Mouse (Mus musculus) kidney, embryonic 15.5 days (tissue): ENCODE results near the gene Cldn13. TPM values are rescaled to one million over a fixed set of nuclear protein-coding genes. Genes with fewer than 3 reads are reported as not detected.
"Not testable (repeated sequence)": the region's sequence is repeated elsewhere in the genome, so short reads cannot be mapped to it uniquely, and the experiment has no call there.

Experiments used
- ATAC-seq: fragments of 200-750 bp; cut with Nextera tagmentation; replicated peaks from 2 replicates; pipeline ENCODE4 v1.8.0; 2017; ENCODE audit warnings: moderate TSS enrichment; ENCODE audit not compliant: low FRiP score
- H3K27ac ChIP-seq: fragments of 300-500 bp; sonication (generic); 2 replicates; pipeline ENCODE4 v1.5.1; 2015; ENCODE audit warnings: mild to moderate bottlenecking, inconsistent platforms
- H3K27me3 ChIP-seq: fragments of 300-500 bp; sonication (generic); 2 replicates; pipeline ENCODE4 v1.6.1; 2015; ENCODE audit warnings: inconsistent platforms
- H3K36me3 ChIP-seq: fragments of 300-500 bp; sonication (generic); 2 replicates; pipeline ENCODE4 v1.6.1; 2015; ENCODE audit warnings: inconsistent platforms
- H3K4me1 ChIP-seq: fragments of 300-500 bp; sonication (generic); 2 replicates; pipeline ENCODE4 v1.6.1; 2015; ENCODE audit warnings: inconsistent platforms
- H3K4me2 ChIP-seq: fragments of 300-500 bp; sonication (generic); 2 replicates; pipeline ENCODE4 v1.6.1; 2015; ENCODE audit warnings: moderate library complexity, mild to moderate bottlenecking, inconsistent platforms
- H3K4me3 ChIP-seq: fragments of 300-500 bp; sonication (generic); replicated peaks from 2 replicates; pipeline ENCODE4 v1.5.1; 2015; ENCODE audit warnings: mild to moderate bottlenecking, inconsistent platforms
- H3K9ac ChIP-seq: fragments of 300-500 bp; sonication (generic); 2 replicates; pipeline ENCODE4 v1.6.1; 2015; ENCODE audit warnings: mild to moderate bottlenecking, inconsistent platforms
- H3K9me3 ChIP-seq: fragments of 300-500 bp; sonication (generic); replicated peaks from 2 replicates; pipeline ENCODE4 v1.6.1; 2016; ENCODE audit warnings: inconsistent platforms
- whole genome bisulfite sequencing: fragments of 180-500 bp; shearing (Covaris S2); methylation state at CpG from one replicate; pipeline ENCODE4 v1.1.7; 2015; ENCODE audit warnings: mixed read lengths; 5-methylcytosine and 5-hydroxymethylcytosine counted together
- polyA plus RNA-seq: library from polyadenylated mRNA; unstranded; fragments of >200 nt; fragmentation: Nextera tagmentation; extraction: Ambion mirVana; gene quantifications from 2 replicates; pipeline ENCODE4 v1.2.1, GENCODE M21; 2015

Gene Cldn13
- polyA plus RNA-seq, 1 experiment from 2014 or later, result 5.1 TPM

GRCm38 (mm10) chr5:134946063-134946856 is 30.9 kb upstream of the Cldn13 start:
- H3K9ac ChIP-seq, result peak overlapping the region; percentile 21
- no peaks in the 10 kb centered on the region for H3K9me3 ChIP-seq
- peak overlapping the region; percentile 46 for H3K4me3 ChIP-seq
- 22% methylated on average over 43 of the region's 43 CpGs for WGBS
- H3K4me2 ChIP-seq, result peak overlapping the region; percentile 49
- no peaks in the 10 kb centered on the region for H3K36me3 ChIP-seq
- peaks cover 35% of the 10 kb centered on the region for H3K4me1 ChIP-seq
- peaks cover 28% of the 10 kb centered on the region for H3K27me3 ChIP-seq
- peak overlapping the region; percentile 86 for H3K27ac ChIP-seq
- ATAC-seq, result 0 out of 2 replicates have a peak, but pooled peaks have one; percentile 12

- H3K4me2 ChIP-seq, result peak overlapping the region; percentile 49
- peak; percentile 9; the same call in 1 of the 2 replicates for ATAC-seq
- H3K9me3 ChIP-seq, result no peaks in the 10 kb centered on the region
- H3K9ac ChIP-seq, result peak overlapping the region; percentile 21
- peaks cover 30% of the 10 kb centered on the region for H3K4me1 ChIP-seq
- WGBS, result 44% methylated on average over 16 of the region's 19 CpGs
- no peaks in the 10 kb centered on the region for H3K36me3 ChIP-seq
- H3K4me3 ChIP-seq, result peak overlapping the region; percentile 46
- peaks cover 28% of the 10 kb centered on the region for H3K27me3 ChIP-seq
- H3K27ac ChIP-seq, result peak overlapping the region; percentile 86
Measured at GRCm38 (mm10) chr5:134945266-134945959, 30.1 kb upstream of the Cldn13 start.

DNA sequence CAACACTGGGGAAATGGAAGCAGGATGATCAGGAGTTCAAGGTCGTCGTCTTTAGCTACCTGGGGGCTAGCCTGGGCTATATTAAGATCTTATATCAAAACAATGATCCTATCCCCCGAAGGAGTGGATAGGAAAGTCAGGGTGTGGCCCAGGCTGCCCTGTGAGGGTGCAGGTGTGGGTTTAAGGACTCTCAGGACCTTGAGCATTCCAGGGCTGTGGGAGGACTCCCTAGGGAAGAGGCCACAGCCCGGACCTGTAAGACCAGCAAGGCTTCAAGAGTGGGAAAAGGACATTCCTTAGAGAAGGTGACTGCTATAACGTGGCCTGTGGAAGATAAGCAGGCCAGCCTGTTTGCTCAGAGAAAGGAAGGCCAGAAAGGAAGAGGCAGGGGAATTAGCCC is 28.9 kb upstream of the Cldn13 start:
- no peak overlapping the region for H3K27ac ChIP-seq
- 68% methylated on average over 5 of the region's 5 CpGs for WGBS
- peaks cover 28% of the 10 kb centered on the region for H3K27me3 ChIP-seq

GRCm38 (mm10) chr5:134942740-134943139 is 27.4 kb upstream of the Cldn13 start:
- Histone ChIP-seq H3K27ac (0 out of 2 replicates have a peak overlapping the region, but pooled peaks have one; percentile 80), H3K36me3 (no peaks in the 10 kb centered on the region), H3K4me2 (no peak overlapping the region), H3K9ac (no peak overlapping the region), H3K4me1 (peaks cover 24% of the 10 kb centered on the region), H3K27me3 (peaks cover 28% of the 10 kb centered on the region), H3K4me3 (no peak overlapping the region), H3K9me3 (no peaks in the 10 kb centered on the region)
- ATAC-seq, result no peak
- WGBS, result 50% methylated on average over 2 of the region's 2 CpGs

More for the DNA sequence above, 28.9 kb upstream of the Cldn13 start:
- H3K4me2 ChIP-seq, result peak overlapping the region; percentile 49
- no peaks in the 10 kb centered on the region for H3K9me3 ChIP-seq
- no peak overlapping the region for H3K9ac ChIP-seq
- no peak for ATAC-seq
- H3K4me3 ChIP-seq, result peak overlapping the region; percentile 46; the same call in 1 of the 2 replicates
- peaks cover 30% of the 10 kb centered on the region for H3K4me1 ChIP-seq
- no peaks in the 10 kb centered on the region for H3K36me3 ChIP-seq

GRCm38 (mm10) chr5:134941472-134942209 is 26.3 kb upstream of the Cldn13 start:
- Histone ChIP-seq H3K9me3 (no peaks in the 10 kb centered on the region), H3K4me3 (no peak overlapping the region), H3K27me3 (peaks cover 19% of the 10 kb centered on the region), H3K4me2 (no peak overlapping the region), H3K36me3 (no peaks in the 10 kb centered on the region), H3K9ac (no peak overlapping the region), H3K4me1 (peaks cover 13% of the 10 kb centered on the region), H3K27ac (peak overlapping the region; percentile 80)
- WGBS, result 68% methylated on average over 14 of the region's 14 CpGs
- peak; percentile 46; the same call in 1 of the 2 replicates for ATAC-seq

GRCm38 (mm10) chr5:134939554-134939953 is 24.2 kb upstream of the Cldn13 start:
- not testable (repeated sequence) for ATAC-seq, H3K9ac ChIP-seq, H3K9me3 ChIP-seq, H3K27me3 ChIP-seq, H3K27ac ChIP-seq, H3K4me3 ChIP-seq, H3K36me3 ChIP-seq, H3K4me1 ChIP-seq, H3K4me2 ChIP-seq
- 78% methylated on average over 5 of the region's 7 CpGs for WGBS

DNA sequence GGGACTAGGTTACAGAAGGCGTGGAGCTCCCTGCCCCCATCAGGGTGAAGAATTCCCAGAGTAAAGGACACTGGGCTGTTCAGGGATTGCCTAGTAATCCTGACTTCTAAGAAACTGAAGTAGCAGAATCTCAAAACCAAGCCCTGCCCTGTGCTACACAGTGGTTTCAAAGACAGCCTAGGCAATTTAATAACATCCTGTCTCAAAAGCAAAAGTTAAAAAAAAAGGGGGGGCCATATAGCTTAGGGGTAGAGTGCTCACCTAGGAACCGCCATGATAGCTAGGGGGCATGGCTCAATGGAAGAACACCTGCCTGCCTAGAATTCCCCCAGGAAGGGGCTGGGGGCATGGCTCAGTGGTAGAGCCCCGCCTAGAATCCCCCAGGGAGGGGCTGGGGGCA is 23.7 kb upstream of the Cldn13 start:
- H3K9me3 ChIP-seq, result no peaks in the 10 kb centered on the region
- H3K27me3 ChIP-seq, result no peaks in the 10 kb centered on the region
- WGBS, result 75% methylated on average over 3 of the region's 3 CpGs
- no peaks in the 10 kb centered on the region for H3K4me1 ChIP-seq
- H3K4me2 ChIP-seq, result no peak overlapping the region
- H3K27ac ChIP-seq, result no peak overlapping the region
- H3K9ac ChIP-seq, result no peak overlapping the region
- H3K36me3 ChIP-seq, result peaks cover 14% of the 10 kb centered on the region; the same call in 1 of the 2 replicates
- ATAC-seq, result no peak
- H3K4me3 ChIP-seq, result no peak overlapping the region

DNA sequence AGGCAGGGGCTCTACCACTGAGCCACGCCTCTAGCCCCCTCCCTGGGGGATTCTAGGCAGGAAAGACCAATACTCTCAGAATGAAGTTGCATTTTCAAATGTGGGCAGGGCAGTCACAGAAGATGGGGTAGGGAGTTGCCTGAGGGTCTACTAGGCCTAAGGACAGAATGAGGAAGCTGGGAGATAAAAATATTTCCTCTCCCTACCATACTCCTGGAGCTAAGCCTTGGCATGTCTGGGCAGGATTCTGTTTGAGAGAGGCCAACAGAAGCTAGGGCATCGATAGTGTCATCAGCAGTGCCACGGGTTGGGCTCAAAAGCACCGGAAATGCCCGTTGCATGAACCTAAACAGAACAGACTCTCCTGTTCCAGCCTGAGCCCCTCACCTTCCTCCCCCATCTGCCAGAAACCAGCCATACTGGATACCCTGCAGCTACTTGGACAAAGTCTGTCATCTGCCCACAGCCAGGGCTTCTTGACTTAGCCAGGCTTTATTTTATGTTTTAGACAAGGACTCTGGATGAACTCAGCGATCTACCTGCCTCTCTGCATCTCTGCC is 21.4 kb upstream of the Cldn13 start:
- Histone ChIP-seq H3K9ac (no peak overlapping the region), H3K4me1 (peaks cover 13% of the 10 kb centered on the region), H3K36me3 (peaks cover 19% of the 10 kb centered on the region; the same call in 1 of the 2 replicates), H3K4me3 (no peak overlapping the region), H3K27ac (no peak overlapping the region), H3K4me2 (no peak overlapping the region), H3K27me3 (no peaks in the 10 kb centered on the region), H3K9me3 (no peaks in the 10 kb centered on the region)
- ATAC-seq, result no peak
- 81% methylated on average over 6 of the region's 6 CpGs for WGBS

GRCm38 (mm10) chr5:134936051-134936450 is 20.7 kb upstream of the Cldn13 start:
- peaks cover 19% of the 10 kb centered on the region; the same call in 1 of the 2 replicates for H3K36me3 ChIP-seq
- H3K9ac ChIP-seq, result no peak overlapping the region
- no peak for ATAC-seq
- no peak overlapping the region for H3K27ac ChIP-seq
- H3K4me3 ChIP-seq, result no peak overlapping the region
- no peaks in the 10 kb centered on the region for H3K9me3 ChIP-seq
- H3K4me2 ChIP-seq, result no peak overlapping the region
- peaks cover 15% of the 10 kb centered on the region for H3K4me1 ChIP-seq
- 92% methylated on average over 6 of the region's 6 CpGs for WGBS
- H3K27me3 ChIP-seq, result no peaks in the 10 kb centered on the region

- Histone ChIP-seq H3K9ac (no peak overlapping the region), H3K4me2 (no peak overlapping the region), H3K9me3 (no peaks in the 10 kb centered on the region), H3K27ac (no peak overlapping the region), H3K36me3 (peaks cover 19% of the 10 kb centered on the region; the same call in 1 of the 2 replicates), H3K4me3 (no peak overlapping the region), H3K27me3 (no peaks in the 10 kb centered on the region), H3K4me1 (peaks cover 15% of the 10 kb centered on the region)
- ATAC-seq, result no peak
- 87% methylated on average over 3 of the region's 3 CpGs for WGBS
Measured at GRCm38 (mm10) chr5:134934666-134935065, 19.3 kb upstream of the Cldn13 start.

DNA sequence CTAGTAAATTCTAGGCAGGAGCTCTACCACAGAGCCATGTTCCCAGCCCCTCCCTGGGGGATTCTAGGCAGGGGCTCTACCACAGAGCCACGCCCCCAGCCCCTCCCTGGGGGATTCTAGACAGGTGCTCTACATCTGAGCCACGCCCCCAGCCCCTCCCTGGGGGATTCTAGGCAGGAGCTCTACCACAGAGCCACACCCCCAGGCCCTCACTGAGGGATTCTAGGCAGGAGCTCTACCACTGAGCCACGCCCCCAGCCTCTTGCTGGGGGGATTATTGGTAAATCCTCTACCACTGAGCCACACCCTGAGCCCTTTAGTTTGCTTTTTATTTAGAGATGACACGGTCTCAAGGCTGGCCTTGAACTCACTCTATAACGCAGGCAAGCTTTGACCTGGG is 18.4 kb upstream of the Cldn13 start:
- not testable (repeated sequence) for H3K27ac ChIP-seq, H3K9ac ChIP-seq, H3K9me3 ChIP-seq, H3K4me2 ChIP-seq, ATAC-seq, H3K27me3 ChIP-seq, H3K4me3 ChIP-seq
- 93% methylated on average over 5 of the region's 5 CpGs for WGBS
- H3K36me3 ChIP-seq, result peaks cover 19% of the 10 kb centered on the region; the same call in 1 of the 2 replicates
- H3K4me1 ChIP-seq, result peaks cover 15% of the 10 kb centered on the region
